Mouse (Mus musculus): ENCODE data around the gene Kif26b.

- TF ChIP-seq CTCF (IDR thresholded peaks at IDR 0.05; ENCODE audit: control insufficient read depth, insufficient read depth, low read length) (no peak), POLR2A (IDR thresholded peaks at IDR 0.05; ENCODE audit: borderline replicate concordance, control insufficient read depth, low read depth, low read length) (no peak)
Observed at GRCm38 (mm10) chr1:178836998-178837397, 308.1 kb downstream of the Kif26b start.
